7 mouse cellular contexts compared by ENCODE assay signal in genomic region chr1:194223015-194223414, GRCm38 (mm10).
A peak's percentile ranks its signal among the peaks of the same experiment; 100 is the strongest.
DNase-seq lines count a peak whose midpoint lies in the region; ATAC-seq lines count a peak whose summit lies in the region.

No protein-coding gene starts in this region.

- H3K9ac ChIP-seq in midbrain, embryonic 13.5 days (replicated peaks): no peak overlapping the region

- intact Hi-C loops in left cerebral cortex, postnatal 4 days (cut with DNase I): loop anchor here (10.0 kb wide), 2 partner anchors 392 to 528 kb away; partner anchors contain the start of gene Plxna2

- peak; percentile 79 for ATAC-seq in midbrain, embryonic 13.5 days

- H3K27me3 ChIP-seq in midbrain, embryonic 13.5 days: no peaks in the 10 kb centered on the region

- DNase-seq in adrenal gland, postnatal 14 days: peak; percentile 79
- DNase-seq in embryo, embryonic 11.5 days (ENCODE audit: low read depth, low spot score): peak; percentile 71
- peak; percentile 61 to 72 for DNase-seq in gastrocnemius, postnatal 4 days (ENCODE audit: low spot score in 2 of 2)
- peak; percentile 54 for DNase-seq in kidney, adult 11 months
- DNase-seq in left cerebral cortex, postnatal 4 days: peak; percentile 65
- DNase-seq in spleen, postnatal 10 days (ENCODE audit: low spot score in 2 of 2): peak; percentile 12 to 41

- no peak overlapping the region for H3K4me3 ChIP-seq in midbrain, embryonic 13.5 days (replicated peaks)

- H3K27ac ChIP-seq in midbrain, embryonic 13.5 days: peak overlapping the region; percentile 54; the same call in 1 of the 2 replicates

- 2% methylated on average over 9 of the region's 9 CpGs for WGBS in midbrain, embryonic 13.5 days

- H3K36me3 ChIP-seq in midbrain, embryonic 13.5 days: no peaks in the 10 kb centered on the region

- H3K4me2 ChIP-seq in midbrain, embryonic 13.5 days (replicated peaks): no peak overlapping the region

- H3K9me3 ChIP-seq in midbrain, embryonic 13.5 days: no peaks in the 10 kb centered on the region

- peaks cover 48% of the 10 kb centered on the region for H3K4me1 ChIP-seq in midbrain, embryonic 13.5 days (replicated peaks)

Comparison
In these comparisons a context has a peak if more than half of its experiments do, and no peak if none do; other contexts are left out.
1. DNase-seq: peak in every context shown above with its lines; median percentile 79 in adrenal gland, postnatal 14 days; 71 in embryo, embryonic 11.5 days; 66 in gastrocnemius, postnatal 4 days; 65 in left cerebral cortex, postnatal 4 days; 54 in kidney, adult 11 months; 26 in spleen, postnatal 10 days.